Mouse (Mus musculus) embryonic facial prominence, embryonic 11.5 days (tissue): Measurements from ENCODE around the gene Cfap299. TPM values are rescaled to one million over a fixed set of nuclear protein-coding genes. Genes with fewer than 3 reads are reported as not detected.

Experiments used
- ATAC-seq: fragments of 200-750 bp; cut with Nextera tagmentation; replicated peaks from 2 replicates; pipeline ENCODE4 v1.8.0; 2017; ENCODE audit warnings: low read depth; ENCODE audit not compliant: insufficient number of reproducible peaks, low FRiP score, low TSS enrichment
- DNase-seq: peaks from one replicate; pipeline ENCODE4 v3.0.0-alpha.2; 2015; ENCODE audit warnings: low spot score
- H3K27ac ChIP-seq: fragments of 300-500 bp; sonication (generic); replicated peaks from 2 replicates; pipeline ENCODE4 v1.5.1; 2014; ENCODE audit warnings: mild to moderate bottlenecking, low read depth, low read length, control low read depth
- H3K27me3 ChIP-seq: fragments of 300-500 bp; sonication (generic); 2 replicates; pipeline ENCODE4 v1.6.1; 2014; ENCODE audit warnings: mild to moderate bottlenecking, low read length, moderate library complexity, mixed read lengths; ENCODE audit not compliant: control insufficient read depth, insufficient read depth
- H3K36me3 ChIP-seq: fragments of 300-500 bp; sonication (generic); replicated peaks from 2 replicates; pipeline ENCODE4 v1.6.1; 2014; ENCODE audit warnings: low read depth, mild to moderate bottlenecking, low read length, moderate library complexity, mixed read lengths; ENCODE audit not compliant: control insufficient read depth, insufficient read depth
- H3K4me1 ChIP-seq: fragments of 300-500 bp; sonication (generic); 2 replicates; pipeline ENCODE4 v1.6.1; 2014; ENCODE audit warnings: low read length, mixed read lengths; ENCODE audit not compliant: control insufficient read depth, insufficient read depth
- H3K4me2 ChIP-seq: fragments of 300-500 bp; sonication (generic); 2 replicates; pipeline ENCODE4 v1.6.1; 2014; ENCODE audit warnings: low read depth, mild to moderate bottlenecking, control low read depth, low read length, moderate library complexity
- H3K4me3 ChIP-seq: fragments of 300-500 bp; sonication (generic); 2 replicates; pipeline ENCODE4 v1.5.1; 2014; ENCODE audit warnings: low read depth, low read length, control low read depth
- H3K9ac ChIP-seq: fragments of 300-500 bp; sonication (generic); replicated peaks from 2 replicates; pipeline ENCODE4 v1.6.1; 2014; ENCODE audit warnings: mild to moderate bottlenecking, control low read depth, low read length
- H3K9me3 ChIP-seq: fragments of 300-500 bp; sonication (generic); replicated peaks from 2 replicates; pipeline ENCODE4 v1.6.1; 2016; ENCODE audit warnings: mild to moderate bottlenecking, low read length, inconsistent platforms, mixed read lengths; ENCODE audit not compliant: control insufficient read depth
- WGBS: fragments of 180-500 bp; shearing (Covaris S2); extraction: QIAGEN DNeasy Blood & Tissue Kit; methylation state at CpG from one replicate; pipeline ENCODE4 v1.1.7; 2014; 5-methylcytosine and 5-hydroxymethylcytosine counted together
- polyA plus RNA-seq: library from polyadenylated mRNA; unstranded; fragments of >200 nt; fragmentation: Nextera tagmentation; extraction: Ambion mirVana; gene quantifications from 2 replicates; pipeline ENCODE4 v1.2.1, GENCODE M21; 2014

Gene Cfap299
- polyA plus RNA-seq, 1 experiment from 2014 or later, result 1.5 TPM

DNA sequence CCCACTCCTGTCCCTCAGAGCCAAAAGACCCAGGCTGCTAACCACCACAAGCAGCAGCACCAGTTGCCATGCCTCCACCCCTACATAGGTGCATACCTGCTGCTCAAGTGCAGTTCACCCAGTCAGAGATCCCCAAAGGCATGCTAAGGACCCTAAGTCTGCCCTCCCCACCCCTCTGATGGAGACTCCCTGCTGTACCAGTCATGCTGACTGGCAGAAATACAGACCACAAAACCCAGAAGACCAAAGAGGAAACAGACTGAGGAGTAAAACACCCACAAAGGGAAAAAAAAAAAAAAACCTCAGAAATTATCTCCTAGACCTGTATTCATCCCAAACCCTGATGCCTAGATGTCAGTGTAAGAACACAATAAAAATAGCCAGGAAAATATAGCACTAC, 256.8 kb downstream of the Cfap299 start:
- ATAC-seq, result no peak
- Histone ChIP-seq H3K36me3 (no peaks in the 10 kb centered on the region), H3K27me3 (no peaks in the 10 kb centered on the region), H3K9ac (no peak overlapping the region), H3K9me3 (no peaks in the 10 kb centered on the region), H3K27ac (no peak overlapping the region), H3K4me1 (no peaks in the 10 kb centered on the region), H3K4me3 (no peak overlapping the region), H3K4me2 (no peak overlapping the region)
- no peak for DNase-seq

DNA sequence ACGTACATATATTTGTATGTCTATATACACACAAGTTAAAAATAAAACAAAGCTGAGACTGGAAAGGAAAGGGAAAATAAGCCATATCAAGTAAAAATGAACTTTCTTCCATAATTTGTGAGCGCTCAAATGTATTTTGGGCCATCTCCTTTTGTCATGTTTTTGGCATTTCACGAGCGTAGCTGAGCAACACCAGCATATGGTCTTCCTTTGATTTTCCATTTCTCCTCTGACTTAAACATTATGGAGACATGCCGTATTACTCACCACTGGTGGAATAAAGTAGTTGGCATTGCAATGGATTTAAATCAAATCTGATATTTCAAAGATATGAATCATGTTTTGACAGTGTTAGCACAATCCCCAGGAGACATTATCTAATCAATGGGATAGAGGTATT, 284.4 kb downstream of the Cfap299 start:
- 93% methylated on average over 5 of the region's 5 CpGs for WGBS
- ATAC-seq (no peak), DNase-seq (no peak)
- Histone ChIP-seq H3K4me1 (no peaks in the 10 kb centered on the region), H3K4me3 (no peak overlapping the region), H3K27ac (no peak overlapping the region), H3K9me3 (no peaks in the 10 kb centered on the region), H3K27me3 (no peaks in the 10 kb centered on the region), H3K4me2 (no peak overlapping the region), H3K9ac (no peak overlapping the region), H3K36me3 (no peaks in the 10 kb centered on the region)

DNA sequence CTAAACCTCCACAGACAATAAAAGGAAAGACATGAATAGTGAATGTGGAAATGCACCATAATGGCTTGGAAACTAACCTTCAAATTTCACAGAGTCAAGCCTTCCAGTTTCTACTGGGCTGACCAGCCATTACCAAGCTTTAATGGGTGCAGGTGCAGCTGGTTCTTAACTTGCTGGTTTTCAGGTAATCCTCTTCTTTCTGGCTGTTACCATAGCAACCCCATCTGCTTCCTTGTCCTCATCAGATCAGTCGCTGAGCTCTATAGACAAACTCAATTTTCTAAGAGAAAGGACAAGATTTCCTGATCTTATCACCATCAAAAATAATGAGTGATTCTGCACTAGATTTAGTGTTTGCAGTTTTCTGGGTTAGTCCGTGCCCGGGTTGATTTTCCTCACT, 287.8 kb downstream of the Cfap299 start:
- Histone ChIP-seq H3K4me1 (no peaks in the 10 kb centered on the region), H3K4me2 (no peak overlapping the region), H3K9me3 (no peaks in the 10 kb centered on the region), H3K27ac (no peak overlapping the region), H3K9ac (no peak overlapping the region), H3K27me3 (no peaks in the 10 kb centered on the region), H3K4me3 (no peak overlapping the region), H3K36me3 (no peaks in the 10 kb centered on the region)
- 75% methylated on average over 3 of the region's 3 CpGs for WGBS
- DNase-seq, result no peak
- no peak for ATAC-seq

DNA sequence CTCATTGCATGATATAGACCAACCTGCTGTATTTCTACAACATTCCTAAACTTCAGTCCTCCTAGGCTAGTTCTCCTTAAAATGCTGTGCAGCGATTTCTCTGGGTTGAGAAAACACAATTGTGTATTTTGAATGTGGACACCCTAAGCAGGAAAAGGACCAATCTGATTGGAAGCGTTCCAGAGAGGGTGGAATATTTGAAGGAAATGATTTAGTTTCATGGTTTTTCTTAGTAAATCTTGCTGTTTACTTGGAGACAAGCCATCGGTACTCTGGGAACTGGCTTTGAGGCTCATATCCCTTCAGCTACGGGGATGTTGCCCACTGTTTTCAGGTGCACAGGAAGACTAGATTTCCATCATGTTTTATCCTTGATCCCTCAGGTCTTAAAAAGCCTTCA, 288.3 kb downstream of the Cfap299 start:
- DNase-seq (no peak), ATAC-seq (no peak)
- Histone ChIP-seq H3K4me1 (no peaks in the 10 kb centered on the region), H3K36me3 (no peaks in the 10 kb centered on the region), H3K4me2 (no peak overlapping the region), H3K4me3 (no peak overlapping the region), H3K27me3 (no peaks in the 10 kb centered on the region), H3K9me3 (no peaks in the 10 kb centered on the region), H3K9ac (no peak overlapping the region), H3K27ac (no peak overlapping the region)
- 92% methylated on average over 4 of the region's 4 CpGs for WGBS

GRCm38 (mm10) chr5:98650345-98650744, 321.2 kb downstream of the Cfap299 start:
- H3K4me1 ChIP-seq, result no peaks in the 10 kb centered on the region
- H3K4me2 ChIP-seq, result no peak overlapping the region
- H3K27me3 ChIP-seq, result no peaks in the 10 kb centered on the region
- no peak overlapping the region for H3K27ac ChIP-seq
- H3K4me3 ChIP-seq, result no peak overlapping the region
- H3K9me3 ChIP-seq, result no peaks in the 10 kb centered on the region
- no peak for ATAC-seq
- no peak overlapping the region for H3K9ac ChIP-seq
- no peak for DNase-seq
- H3K36me3 ChIP-seq, result no peaks in the 10 kb centered on the region

- ATAC-seq, result no peak
- WGBS, result 82% methylated on average over 5 of the region's 5 CpGs
- no peaks in the 10 kb centered on the region for H3K9me3 ChIP-seq
Observed at GRCm38 (mm10) chr5:98651049-98651448, 321.9 kb downstream of the Cfap299 start.

DNA sequence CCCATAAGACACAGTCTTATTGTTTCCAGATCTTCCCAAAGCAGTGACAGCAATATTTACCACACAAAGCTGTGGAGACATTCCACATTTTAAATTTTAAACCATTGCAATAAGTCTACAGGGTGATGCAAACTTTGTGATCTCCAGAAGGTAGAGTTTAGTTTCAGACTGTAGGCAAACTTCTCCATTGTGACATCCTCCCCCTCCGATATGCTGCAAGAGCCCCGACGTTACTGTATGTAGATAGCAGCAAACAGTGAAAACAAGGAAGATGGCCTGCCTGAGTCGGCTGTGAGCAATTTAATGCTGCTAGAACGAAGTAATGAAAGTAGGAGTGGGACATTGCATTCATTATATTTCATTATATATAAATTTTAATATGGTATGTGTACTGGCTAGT, 359.1 kb downstream of the Cfap299 start:
- no peak for ATAC-seq
- H3K9ac ChIP-seq, result no peak overlapping the region
- WGBS, result 91% methylated on average over 5 of the region's 5 CpGs

More at GRCm38 (mm10) chr5:98651049-98651448, 321.9 kb downstream of the Cfap299 start:
- no peak for DNase-seq
- H3K4me3 ChIP-seq, result no peak overlapping the region
- H3K9ac ChIP-seq, result no peak overlapping the region
- no peaks in the 10 kb centered on the region for H3K4me1 ChIP-seq
- no peaks in the 10 kb centered on the region for H3K27me3 ChIP-seq
- no peaks in the 10 kb centered on the region for H3K36me3 ChIP-seq
- no peak overlapping the region for H3K27ac ChIP-seq
- no peak overlapping the region for H3K4me2 ChIP-seq

DNA sequence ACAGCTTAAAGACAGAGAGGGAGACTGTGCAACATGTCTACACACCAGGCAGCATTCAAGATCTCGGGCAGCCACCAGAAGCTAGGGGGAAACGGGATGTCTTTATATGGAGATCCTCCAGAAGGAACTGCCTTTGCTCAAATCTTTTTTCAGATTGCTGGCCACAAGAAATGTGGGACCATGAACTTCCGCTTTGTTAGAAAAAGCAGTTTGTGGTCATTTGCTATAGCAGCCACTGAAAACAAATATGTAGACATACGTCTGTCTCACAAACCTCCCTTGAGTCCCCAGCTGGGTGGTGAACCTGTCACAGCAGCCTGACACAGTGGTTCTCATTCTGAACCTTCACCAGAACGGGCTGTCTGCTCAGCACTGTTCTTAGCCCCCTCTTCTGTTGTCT, 363.0 kb downstream of the Cfap299 start:
- DNase-seq (no peak), ATAC-seq (no peak)
- no peaks in the 10 kb centered on the region for H3K36me3 ChIP-seq
- H3K4me1 ChIP-seq, result no peaks in the 10 kb centered on the region
- no peaks in the 10 kb centered on the region for H3K9me3 ChIP-seq
- H3K4me3 ChIP-seq, result no peak overlapping the region
- no peak overlapping the region for H3K9ac ChIP-seq
- no peak overlapping the region for H3K27ac ChIP-seq
- no peak overlapping the region for H3K4me2 ChIP-seq
- 77% methylated on average over 5 of the region's 5 CpGs for WGBS
- H3K27me3 ChIP-seq, result no peaks in the 10 kb centered on the region

More for the DNA sequence above, 359.1 kb downstream of the Cfap299 start:
- Histone ChIP-seq H3K4me3 (no peak overlapping the region), H3K9me3 (no peaks in the 10 kb centered on the region), H3K4me2 (no peak overlapping the region), H3K4me1 (no peaks in the 10 kb centered on the region), H3K36me3 (no peaks in the 10 kb centered on the region), H3K27ac (no peak overlapping the region), H3K27me3 (no peaks in the 10 kb centered on the region)
- DNase-seq, result no peak
